Mouse (Mus musculus): ENCODE results near the gene Gmeb2.

DNA sequence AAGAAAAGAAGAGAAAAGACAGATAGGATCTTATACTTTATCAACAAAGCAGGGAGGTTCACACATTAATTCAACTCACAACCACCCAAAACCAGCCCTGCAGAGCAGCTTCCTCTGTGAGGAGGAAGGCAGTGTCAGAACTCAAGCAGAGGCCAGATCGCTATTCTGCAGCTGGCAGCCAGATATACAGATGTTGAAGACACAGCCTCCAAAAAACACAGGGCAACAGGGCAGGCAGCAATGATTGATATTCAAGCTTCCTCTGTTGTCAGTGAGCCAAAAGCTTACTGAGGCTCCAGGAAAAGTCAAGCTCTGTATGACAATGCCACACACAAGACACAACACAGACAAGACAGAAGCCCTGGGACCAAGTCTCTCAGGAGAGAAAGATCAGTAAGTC lies 11.1 kb downstream of the Gmeb2 start:
- no peak for TF ChIP-seq MEF2A (IDR thresholded peaks at IDR 0.05; ENCODE audit: borderline replicate concordance, low read depth, low read length)
- no peak for TF ChIP-seq EP300 (IDR thresholded peaks at IDR 0.05; ENCODE audit: low read length)
- TF ChIP-seq MAFK (IDR thresholded peaks at IDR 0.05; ENCODE audit: insufficient replicate concordance, low read length) = no peak
